Mouse (Mus musculus) cerebellum, postnatal 36 days (tissue): Measurements from ENCODE around the gene Nrg3.

Experiments
- DNase-seq, 2 experiments: peaks; one replicate each; pipeline ENCODE4 v3.0.0; 2021 to 2022; ENCODE audit warnings: mixed read lengths in 2 of 2

Gene Nrg3

GRCm38 (mm10) chr14:38937481-38937880 lies 535.4 kb downstream of the Nrg3 start:
- DNase-seq: no peak

- DNase-seq: no peak
Observed at GRCm38 (mm10) chr14:38936483-38937054, 536.3 kb downstream of the Nrg3 start.

DNA sequence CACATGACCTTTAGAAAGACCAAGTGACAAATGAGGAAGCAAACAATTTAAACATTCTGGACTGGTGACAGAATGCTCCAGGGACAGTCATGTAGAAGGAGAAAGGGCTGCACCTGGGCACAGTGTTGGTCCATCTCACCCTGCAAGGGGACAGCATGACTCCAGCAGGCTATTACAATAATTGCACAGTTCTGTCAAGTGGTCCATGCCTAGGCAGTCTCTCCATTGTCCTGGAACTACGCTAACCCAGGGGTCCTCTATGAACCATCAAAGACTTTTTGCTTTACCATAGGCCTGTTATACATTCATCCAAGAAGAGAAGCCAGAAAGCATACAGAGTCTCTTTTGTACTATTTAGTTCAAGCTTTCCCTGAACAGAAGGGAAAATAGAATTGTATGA lies 549.2 kb downstream of the Nrg3 start:
- DNase-seq: no peak

DNA sequence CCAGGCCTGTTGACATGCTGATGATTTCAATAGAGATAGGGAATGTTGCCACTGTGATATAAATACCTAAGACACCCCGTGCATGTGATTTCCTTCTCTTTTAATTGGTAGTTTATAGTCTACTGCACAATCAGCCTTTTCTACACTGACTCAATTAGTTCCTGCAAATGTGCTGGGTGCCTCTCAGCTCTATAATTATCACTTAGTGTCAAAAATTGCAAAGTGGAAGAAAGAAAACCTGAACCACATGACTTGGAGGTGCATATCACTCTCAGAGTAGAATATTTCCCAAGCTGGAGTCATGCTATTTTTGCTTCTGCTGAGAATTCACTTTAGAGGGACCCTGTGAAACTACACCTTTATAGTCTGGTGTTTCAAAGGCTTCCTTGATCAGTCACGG lies 552.1 kb downstream of the Nrg3 start:
- DNase-seq: no peak

GRCm38 (mm10) chr14:38870591-38870990 lies 602.3 kb downstream of the Nrg3 start:
- DNase-seq: no peak

DNA sequence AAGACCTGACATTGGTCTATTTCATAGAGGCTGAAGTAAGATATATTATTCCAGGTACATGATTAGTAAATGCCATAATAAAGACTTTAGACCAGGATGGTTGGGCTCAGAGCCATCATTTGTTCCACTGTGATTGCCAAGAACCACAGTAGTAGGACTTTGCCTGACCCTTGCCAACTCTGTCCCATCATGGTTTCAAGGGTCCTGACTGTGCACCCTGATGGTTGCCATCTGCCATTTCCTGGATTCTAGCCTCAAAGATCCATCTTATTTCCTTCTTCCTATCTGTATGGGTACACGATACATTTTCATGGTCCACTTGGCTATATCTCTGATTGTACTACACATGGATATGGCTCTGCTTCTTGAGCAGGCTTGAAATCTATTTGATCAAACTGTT lies 625.3 kb downstream of the Nrg3 start:
- peak; percentile 76 to 89 for DNase-seq

GRCm38 (mm10) chr14:38847091-38847490 lies 625.8 kb downstream of the Nrg3 start:
- DNase-seq: peak; percentile 11 to 42

DNA sequence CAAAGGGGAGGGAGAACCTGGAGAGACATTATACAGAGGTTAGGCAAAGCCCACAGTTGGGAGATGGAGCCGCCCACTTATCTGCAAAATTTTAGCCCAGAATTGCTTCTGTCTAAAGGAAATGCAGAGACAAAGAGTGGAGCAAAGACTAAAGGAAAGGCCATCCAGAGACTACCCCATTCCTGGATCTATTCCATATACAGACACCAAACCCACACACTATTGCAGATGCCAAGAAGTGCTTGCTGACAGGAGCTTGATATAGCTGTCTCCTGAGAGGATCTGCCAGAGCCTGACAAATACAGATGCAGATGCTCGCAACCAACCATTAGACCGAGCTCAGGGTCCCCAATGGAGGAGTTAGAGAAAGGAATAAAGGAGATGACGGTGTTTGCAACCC lies 637.9 kb downstream of the Nrg3 start:
- DNase-seq: no peak

DNA sequence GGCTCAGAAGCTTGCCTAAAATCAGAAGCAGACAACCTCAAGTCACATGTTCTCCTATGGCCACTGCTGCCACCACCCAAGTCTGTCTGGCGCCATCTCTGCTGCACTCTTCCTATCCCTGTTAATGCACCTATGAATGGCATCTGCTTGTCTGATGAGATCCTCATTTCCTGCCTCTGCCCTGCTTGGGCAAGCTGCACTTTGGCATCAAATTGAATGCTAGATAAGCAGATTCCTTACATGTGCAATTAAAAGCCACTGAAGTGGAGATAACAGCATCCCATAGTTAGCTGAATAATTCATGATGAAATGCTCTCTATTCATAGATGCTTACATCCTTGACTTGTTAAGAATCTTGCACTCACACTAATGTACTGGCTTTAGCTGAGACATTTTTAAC lies 648.0 kb downstream of the Nrg3 start:
- DNase-seq: no peak

DNA sequence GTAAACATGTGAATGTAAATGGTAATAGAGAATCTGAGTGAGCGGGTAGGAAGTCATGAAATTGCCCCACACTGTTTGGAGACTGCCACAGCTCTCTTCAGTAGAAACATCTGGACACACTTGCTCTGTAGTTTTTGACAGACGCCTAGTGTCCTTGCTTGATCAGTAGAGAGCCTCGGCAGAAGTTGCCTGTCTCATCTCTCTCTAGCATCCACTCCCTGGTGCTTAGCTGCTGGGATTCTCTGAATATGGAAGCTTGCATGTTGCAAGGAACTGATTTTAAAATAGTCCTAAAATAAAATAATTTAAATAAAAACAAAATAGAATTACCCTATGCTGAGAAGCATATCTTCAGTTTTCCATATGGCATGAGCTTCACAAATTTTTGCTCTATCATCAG lies 675.9 kb downstream of the Nrg3 start:
- DNase-seq: no peak

DNA sequence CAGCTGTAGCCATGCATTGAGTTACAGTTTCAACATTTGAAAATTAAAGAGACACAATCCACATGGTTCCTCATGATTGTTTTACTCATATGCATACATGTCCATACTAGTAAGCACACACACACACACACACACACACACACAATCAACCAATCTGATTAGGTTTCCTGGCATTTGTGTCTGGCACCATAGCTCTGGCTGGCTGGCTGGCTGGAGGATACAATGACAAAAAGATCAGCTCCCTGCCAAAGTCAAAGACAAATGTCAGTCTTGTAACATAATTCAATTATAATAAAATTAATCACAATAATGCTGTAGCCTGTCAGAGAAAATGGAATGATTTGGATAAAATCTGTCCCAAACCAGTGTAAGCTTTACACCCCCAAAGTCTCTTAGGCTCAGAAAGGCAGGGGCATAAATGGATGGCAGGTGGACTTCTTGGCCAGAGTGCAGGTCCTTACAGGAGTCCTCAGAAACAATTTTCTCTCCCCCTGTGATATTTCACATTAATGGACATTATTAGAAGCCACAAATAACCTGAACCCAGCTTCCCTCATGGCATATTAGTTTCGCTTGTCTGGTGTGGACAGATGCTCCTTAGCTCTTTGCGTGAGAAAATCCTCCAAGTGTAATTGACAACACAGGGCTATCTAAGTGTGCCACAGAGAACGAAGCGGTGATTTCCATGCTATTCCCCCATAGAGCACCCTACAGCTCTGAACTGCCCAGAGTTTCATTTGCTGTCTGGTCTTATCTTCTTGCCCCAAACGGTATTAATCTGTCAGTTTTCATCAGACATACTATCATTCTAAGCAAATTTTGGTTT lies 697.4 kb downstream of the Nrg3 start:
- no peak for DNase-seq

DNA sequence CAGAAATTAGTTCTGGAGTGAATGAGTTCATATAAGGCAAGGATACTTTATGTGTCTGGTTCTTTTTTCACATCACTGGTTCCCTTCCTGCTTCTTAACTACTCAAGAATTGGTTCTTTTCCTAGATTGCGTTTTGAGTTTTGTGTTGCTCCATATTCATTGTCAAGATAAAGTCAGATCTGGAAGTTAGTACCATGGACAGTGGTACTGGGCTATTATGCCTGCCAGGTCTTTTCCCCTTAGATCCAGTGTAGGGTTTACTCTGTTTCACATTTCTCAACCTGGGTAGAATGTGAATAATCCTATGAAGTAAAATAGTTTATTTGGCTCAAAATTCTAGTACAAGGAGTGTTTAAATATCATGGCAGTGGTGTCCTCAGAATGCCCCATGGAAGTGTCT lies 698.1 kb downstream of the Nrg3 start:
- DNase-seq: no peak

DNA sequence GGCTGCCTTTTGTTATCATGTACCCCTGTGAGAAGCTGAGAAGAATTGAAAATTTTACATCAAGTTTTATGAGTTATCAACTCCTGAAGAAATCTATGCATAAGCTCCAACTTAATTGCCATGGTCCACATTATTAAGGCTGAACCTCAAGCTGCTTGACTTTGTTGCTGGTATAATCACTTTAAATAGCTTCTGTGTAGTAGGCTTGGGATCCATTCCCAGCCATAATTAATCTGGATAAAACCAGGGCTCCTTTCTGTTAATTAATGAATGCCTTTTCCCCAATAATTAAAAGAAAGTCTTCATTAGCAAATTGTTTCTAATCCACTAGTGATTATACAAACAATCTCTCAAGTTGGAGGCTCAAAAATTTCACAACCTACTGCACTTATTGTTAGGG lies 742.4 kb downstream of the Nrg3 start:
- no peak for DNase-seq

- DNase-seq: no peak
Observed at GRCm38 (mm10) chr14:38703894-38704293, 769.0 kb downstream of the Nrg3 start.

- DNase-seq: no peak
Observed at GRCm38 (mm10) chr14:38702596-38703393, 770.1 kb downstream of the Nrg3 start.

GRCm38 (mm10) chr14:38701413-38701812 lies 771.5 kb downstream of the Nrg3 start:
- no peak for DNase-seq

DNA sequence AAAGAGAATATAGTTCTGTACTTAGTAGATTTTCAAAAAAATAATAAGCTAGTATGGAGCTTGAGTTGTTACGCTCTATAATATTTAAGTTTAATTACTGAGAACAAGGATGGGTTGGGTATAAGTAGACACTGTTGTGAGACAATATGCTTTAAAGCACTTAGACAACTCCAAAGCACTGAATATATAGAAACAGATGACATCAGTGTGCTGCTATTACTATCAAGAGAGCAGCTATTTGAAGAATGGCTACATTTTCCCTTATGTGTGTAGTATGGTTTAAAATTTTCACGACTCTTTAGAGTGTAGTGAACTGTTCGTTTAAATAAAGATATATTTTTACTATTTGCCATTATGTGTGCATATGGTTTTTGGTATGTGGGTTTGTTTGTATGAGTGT lies 771.9 kb downstream of the Nrg3 start:
- no peak for DNase-seq

- no peak for DNase-seq
Observed at GRCm38 (mm10) chr14:38659973-38660372, 812.9 kb downstream of the Nrg3 start.

- no peak for DNase-seq
Observed at GRCm38 (mm10) chr14:38637070-38637469, 835.8 kb downstream of the Nrg3 start.

GRCm38 (mm10) chr14:38630114-38630513 lies 842.8 kb downstream of the Nrg3 start:
- no peak for DNase-seq

- DNase-seq: peak; percentile 5 to 22
Observed at GRCm38 (mm10) chr14:38629671-38630070, 843.2 kb downstream of the Nrg3 start.

DNA sequence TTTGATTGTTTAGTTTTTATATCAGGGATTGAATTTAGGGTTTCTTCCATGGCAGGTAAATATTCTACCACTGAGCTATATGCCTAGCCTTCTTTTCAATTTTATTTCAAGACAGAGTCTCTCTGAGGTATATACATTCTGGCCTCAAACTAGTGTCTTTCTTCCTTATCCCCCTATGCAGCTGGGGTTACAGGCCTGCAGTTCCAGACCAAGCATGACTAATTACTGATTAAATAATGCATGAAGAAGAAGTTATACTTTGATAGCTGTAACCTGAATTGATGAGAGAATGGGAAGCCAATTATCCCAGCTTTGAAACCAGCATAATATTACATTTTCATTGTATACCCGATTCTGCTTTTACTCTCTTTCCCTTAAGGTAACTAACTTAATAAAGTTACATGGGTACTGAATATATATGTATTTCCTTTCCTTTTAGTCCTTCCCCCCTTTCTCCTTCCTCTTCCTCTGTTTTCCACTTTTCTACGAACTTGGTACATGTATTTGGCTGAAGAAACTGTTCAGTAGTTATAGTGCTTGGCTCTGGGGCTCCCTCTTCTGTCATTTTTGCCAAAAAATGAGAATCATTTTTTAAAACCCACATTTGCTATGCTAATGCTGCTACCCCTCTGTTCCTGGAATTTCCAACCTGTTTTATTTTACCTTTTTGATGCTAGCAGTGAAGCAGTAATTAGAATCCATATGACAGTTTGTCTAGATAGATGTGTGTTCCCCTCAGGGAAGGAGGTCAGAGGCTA lies 843.8 kb downstream of the Nrg3 start:
- no peak for DNase-seq

GRCm38 (mm10) chr14:38616969-38617368 lies 855.9 kb downstream of the Nrg3 start:
- DNase-seq: no peak
